Mouse (Mus musculus): ENCODE results near the gene Lsm14b. TPM values are rescaled to one million over a fixed set of nuclear protein-coding genes. Genes with fewer than 3 reads are reported as not detected.

Gene Lsm14b
- polyA plus RNA-seq, 1 experiment from 2014 or later = 45.7 TPM

DNA sequence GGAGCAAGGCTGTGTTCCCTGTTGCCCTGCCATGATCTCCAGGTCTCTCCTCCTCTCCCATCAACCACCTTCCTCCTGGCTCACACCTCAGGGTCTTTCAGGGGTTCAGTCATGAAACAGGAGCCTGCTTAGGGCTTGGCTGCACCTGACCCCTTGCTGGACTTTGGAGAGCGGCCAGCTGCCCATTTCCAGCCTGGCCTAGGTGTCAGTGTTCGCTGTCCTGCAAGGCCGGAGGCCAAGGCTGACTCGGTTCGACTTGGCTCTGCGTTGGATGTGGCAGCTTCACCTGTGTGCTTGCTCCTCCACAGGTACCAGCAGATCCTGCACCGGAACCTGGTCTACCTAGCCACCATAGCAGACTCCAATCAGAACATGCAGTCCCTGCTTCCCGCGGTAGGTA is 28.2 kb downstream of the Lsm14b start:
- Histone ChIP-seq H3K79me2 (ENCODE audit: inconsistent target) (peaks cover 14% of the 10 kb centered on the region; the same call in 1 of the 2 replicates), H3K27ac (no peak overlapping the region), H3K4me3 (ENCODE audit: inconsistent target) (no peak overlapping the region), H3K36me3 (ENCODE audit: inconsistent target) (peaks cover 19% of the 10 kb centered on the region; the same call in 1 of the 2 replicates)
- 98% methylated on average over 9 of the region's 9 CpGs for WGBS (ENCODE audit: missing documents)

DNA sequence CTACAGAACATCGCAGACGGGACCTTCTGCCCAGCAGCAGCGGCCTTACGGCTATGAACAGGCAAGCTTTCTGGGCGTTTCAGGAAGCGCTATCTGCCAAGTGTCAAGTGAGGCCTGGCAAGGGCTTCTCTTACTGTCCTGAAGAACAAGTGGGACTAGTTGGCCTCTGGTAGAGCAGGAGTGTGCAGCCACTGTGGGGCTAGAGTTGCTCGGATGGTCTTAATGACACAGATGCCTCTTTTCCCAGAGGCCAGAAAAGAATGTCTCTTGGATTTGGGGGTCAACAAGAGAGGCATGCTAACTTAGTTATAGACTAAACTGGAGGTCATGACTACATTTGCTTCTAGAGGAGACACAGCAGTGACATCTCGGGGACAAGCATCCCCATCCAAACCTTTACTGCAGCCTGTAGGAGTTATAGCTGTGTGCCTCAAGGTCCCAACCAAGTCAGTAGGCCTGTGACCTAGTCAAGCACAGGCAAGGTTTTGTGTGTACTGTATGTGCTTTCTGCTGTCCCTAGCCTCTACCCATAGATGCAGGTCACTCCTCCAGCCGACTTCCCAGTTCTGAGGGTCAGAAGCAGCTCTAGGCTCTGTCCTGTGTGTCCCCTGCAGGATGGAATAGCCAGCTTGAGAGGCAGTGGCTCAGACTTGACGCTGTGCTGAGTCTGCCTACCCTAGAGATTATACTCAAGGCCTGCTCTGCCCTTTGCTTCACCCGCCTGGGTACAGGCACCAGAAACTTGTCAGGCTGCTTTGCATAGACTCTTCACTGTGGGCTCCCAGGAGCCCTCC is 38.7 kb downstream of the Lsm14b start:
- Histone ChIP-seq H3K36me3 (ENCODE audit: inconsistent target) (peaks cover 47% of the 10 kb centered on the region), H3K4me3 (ENCODE audit: inconsistent target) (no peak overlapping the region), H3K79me2 (ENCODE audit: inconsistent target) (no peaks in the 10 kb centered on the region), H3K27ac (no peak overlapping the region)
- WGBS (ENCODE audit: missing documents) = 97% methylated on average over 11 of the region's 11 CpGs

DNA sequence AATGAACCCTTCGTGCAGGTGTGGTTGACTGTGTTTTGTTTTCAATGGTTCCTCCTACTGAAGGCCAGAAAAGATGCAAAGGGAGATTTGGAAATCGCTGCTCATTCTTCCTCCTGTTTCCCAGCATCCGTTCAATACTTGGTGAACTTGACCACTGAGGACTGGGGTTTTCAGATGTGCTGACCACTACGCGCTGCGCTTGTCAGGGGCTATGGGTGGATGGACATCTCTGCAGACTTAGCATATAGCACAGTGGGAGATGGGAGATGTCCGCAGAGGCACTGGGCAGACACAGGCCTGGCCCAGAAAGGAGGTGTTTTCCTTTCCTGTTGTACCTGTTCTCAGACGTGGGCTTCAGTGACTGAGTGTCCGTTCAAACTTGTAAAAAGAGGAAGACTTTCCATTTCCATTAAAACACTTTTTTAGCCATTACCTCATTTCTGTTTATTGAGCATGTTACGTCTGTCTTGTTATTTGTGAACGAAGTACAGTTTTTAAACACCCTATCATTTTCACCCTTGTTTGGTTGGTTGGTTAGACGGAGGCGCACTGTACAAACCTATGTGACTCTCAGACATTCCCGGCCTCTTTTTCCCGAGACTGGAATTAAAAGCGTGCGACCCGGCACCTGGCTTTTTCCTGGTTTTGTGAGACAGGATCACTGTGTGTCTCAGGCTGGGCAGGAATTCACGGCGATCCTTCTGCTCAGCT is 45.1 kb downstream of the Lsm14b start:
- H3K79me2 ChIP-seq (ENCODE audit: inconsistent target) = no peaks in the 10 kb centered on the region; the same call in 1 of the 2 replicates
- WGBS (ENCODE audit: missing documents) = 28% methylated on average over 20 of the region's 20 CpGs
- no peaks in the 10 kb centered on the region for H3K36me3 ChIP-seq (ENCODE audit: inconsistent target)
- peak overlapping the region; percentile 73 for H3K27ac ChIP-seq
- H3K4me3 ChIP-seq (ENCODE audit: inconsistent target) = peak overlapping the region; percentile 91

DNA sequence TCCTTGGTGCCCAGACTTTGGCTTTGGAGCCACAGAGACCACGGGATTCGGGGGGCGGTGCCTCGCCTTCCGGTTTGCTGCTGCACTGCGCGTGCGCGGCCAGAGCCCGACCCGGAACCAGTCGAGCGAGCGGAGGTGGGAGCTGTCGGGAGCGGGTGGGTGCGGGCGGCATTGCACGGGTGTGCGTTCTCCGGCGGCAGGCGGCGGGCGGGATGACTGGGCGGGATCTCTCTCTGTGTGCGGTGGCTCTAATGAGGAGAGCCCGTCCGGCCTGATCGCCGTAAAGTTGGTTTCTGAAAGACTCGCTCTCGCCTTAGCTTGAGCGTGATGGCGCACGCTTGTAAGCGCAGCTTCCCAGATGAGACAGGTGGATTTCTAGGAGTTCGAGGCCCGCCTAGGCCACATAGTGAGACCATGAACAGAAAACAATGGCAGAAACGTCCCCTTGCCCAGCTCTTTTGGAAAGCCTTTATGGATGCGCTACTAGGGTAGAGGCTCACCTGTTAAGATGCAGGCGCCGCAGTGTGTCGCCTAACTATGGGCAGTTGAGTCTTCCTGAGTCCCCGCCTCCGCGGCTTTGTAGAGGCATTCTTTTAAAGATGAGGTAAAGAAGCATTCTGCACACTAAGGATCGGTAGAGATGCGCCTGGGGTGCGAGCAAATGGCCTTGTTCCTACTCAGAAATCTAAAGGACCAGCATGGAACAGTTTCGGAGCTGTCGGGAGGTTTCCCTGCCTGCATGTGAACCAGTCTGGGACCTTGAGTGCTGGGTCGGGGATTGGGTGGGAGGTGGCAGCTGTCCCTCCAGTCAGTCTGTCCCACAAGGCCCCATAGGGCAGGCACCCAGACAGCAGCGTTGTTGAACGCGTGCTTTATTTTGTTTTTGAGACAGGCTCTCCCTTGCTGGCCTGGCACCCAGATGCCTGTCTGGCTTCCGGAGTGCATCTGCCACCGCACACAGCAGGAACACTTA is 46.0 kb downstream of the Lsm14b start, which contains the start of gene Mtg2:
Gene Mtg2, plus strand, starts transcription at position 108 of the 973 bp plus-strand sequence.
- Histone ChIP-seq H3K36me3 (ENCODE audit: inconsistent target) (no peaks in the 10 kb centered on the region), H3K27ac (peak within 1 kb of the TSS; percentile 73), H3K4me3 (ENCODE audit: inconsistent target) (peak within 1 kb of the TSS; percentile 91), H3K79me2 (ENCODE audit: inconsistent target) (no peaks in the 10 kb centered on the region; the same call in 1 of the 2 replicates)
- 9% methylated on average over 58 of the region's 58 CpGs for WGBS (ENCODE audit: missing documents)

DNA sequence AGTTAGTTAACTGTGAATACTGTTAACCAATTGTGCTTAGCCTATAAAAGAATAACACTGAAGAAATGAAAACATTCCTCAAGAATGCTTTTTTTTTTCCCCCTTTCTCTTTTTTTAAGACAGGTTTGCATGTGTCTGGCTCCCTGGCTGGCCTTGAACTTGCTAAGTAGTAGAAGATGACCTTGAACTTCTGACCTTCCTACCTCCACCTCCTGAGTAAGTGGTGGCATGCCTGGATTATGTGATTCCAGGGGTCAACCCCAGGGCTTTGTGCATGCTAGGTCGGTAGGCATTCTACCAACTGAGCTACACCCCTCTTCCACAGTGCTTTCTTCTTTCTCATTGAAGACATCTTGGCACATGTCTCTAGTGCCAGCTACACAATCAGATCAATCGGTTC is 46.9 kb downstream of the Lsm14b start:
- Histone ChIP-seq H3K4me3 (ENCODE audit: inconsistent target) (no peak overlapping the region), H3K36me3 (ENCODE audit: inconsistent target) (no peaks in the 10 kb centered on the region), H3K79me2 (ENCODE audit: inconsistent target) (no peaks in the 10 kb centered on the region; the same call in 1 of the 2 replicates), H3K27ac (no peak overlapping the region)
- 100% methylated on average over 2 of the region's 2 CpGs for WGBS (ENCODE audit: missing documents)

DNA sequence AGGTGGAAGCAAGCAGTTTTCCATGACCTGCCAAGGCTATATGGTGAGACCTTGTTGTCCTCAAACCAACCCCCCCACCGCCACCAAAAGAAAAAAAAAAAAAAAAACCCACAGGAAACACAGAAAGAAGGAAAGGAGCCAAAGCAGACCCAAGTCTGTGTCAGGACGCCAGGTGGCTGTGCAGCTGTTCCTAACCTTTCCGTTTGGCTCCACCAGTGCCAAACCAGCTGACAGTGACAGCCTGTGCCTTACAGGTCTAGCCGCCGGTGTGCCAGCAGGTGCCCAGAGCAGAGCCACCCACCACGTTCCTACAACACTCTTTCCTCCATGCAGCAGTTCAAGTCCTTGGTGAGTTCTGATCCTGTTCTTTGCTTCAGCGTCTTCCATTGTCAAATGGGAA is 48.1 kb downstream of the Lsm14b start:
- H3K36me3 ChIP-seq (ENCODE audit: inconsistent target) = 0 out of 2 replicates have a peak, but pooled peaks cover 4% of the 10 kb centered on the region
- no peak overlapping the region for H3K4me3 ChIP-seq (ENCODE audit: inconsistent target)
- 78% methylated on average over 7 of the region's 7 CpGs for WGBS (ENCODE audit: missing documents)
- H3K79me2 ChIP-seq (ENCODE audit: inconsistent target) = no peaks in the 10 kb centered on the region; the same call in 1 of the 2 replicates
- H3K27ac ChIP-seq = no peak overlapping the region

DNA sequence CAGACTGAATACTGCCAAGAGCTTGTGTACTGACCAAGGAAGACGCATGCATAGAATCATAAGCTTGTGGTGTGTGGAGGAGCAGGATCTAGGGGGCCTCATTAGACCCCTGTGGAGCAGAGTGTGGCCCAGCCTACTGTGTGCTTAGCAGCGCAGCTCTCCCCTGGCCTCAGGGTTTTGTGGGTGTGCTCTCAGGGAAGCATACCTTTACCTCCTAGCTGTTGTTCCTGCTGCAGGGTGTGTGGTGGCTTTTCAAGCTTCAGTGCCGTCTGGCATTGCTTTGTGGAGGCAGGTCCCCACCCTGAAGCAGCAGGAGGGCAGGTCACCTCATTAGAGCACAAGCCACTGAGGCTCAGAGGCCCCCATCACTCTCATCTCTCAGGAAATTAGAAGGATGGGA is 52.8 kb downstream of the Lsm14b start:
- WGBS (ENCODE audit: missing documents) = 93% methylated on average over 3 of the region's 3 CpGs
- Histone ChIP-seq H3K36me3 (ENCODE audit: inconsistent target) (peaks cover 12% of the 10 kb centered on the region; the same call in 1 of the 2 replicates), H3K27ac (no peak overlapping the region), H3K79me2 (ENCODE audit: inconsistent target) (no peaks in the 10 kb centered on the region), H3K4me3 (ENCODE audit: inconsistent target) (no peak overlapping the region)

DNA sequence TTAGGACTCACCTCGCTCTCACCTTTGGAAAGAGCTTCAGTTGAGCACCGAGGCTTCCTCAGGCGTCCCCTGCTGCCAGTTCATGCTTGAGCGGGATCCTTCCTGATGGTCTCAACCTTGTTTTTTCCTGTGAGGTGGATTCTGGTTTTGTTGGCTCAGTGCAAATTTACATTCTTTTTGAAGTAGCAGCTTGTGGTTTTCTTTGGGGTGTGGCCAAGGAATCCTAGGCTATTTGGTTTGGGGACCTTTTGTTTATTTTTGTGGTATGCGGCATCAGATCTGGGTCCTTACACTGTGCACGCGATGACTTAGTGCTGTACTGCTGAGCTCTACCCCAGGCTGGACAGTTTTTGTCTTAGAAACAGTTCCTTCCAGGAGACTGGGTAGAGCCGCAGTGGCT is 55.9 kb downstream of the Lsm14b start:
- Histone ChIP-seq H3K4me3 (ENCODE audit: inconsistent target) (no peak overlapping the region), H3K27ac (no peak overlapping the region), H3K79me2 (ENCODE audit: inconsistent target) (no peaks in the 10 kb centered on the region), H3K36me3 (ENCODE audit: inconsistent target) (peaks cover 20% of the 10 kb centered on the region; the same call in 1 of the 2 replicates)
- 94% methylated on average over 8 of the region's 8 CpGs for WGBS (ENCODE audit: missing documents)

DNA sequence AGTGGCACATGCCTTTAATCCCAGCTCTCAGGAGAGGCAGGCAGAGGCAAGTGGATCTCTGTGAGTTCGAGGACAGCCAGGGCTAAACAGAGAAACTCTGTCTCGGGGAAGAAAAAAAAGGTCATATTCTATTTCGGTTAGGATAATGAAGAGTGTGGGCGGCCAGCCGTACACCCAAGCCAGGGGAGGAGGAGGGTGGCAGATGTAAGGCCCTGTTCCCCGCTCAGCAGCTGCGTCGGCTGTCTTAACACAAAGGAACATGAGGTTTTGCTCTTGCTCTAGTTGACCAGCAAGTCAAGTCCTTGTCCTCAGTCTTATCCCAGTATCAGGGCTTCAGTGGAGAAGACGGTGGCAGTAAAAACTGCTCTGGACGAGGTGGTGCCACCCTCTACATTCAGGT is 58.3 kb downstream of the Lsm14b start:
- Histone ChIP-seq H3K4me3 (ENCODE audit: inconsistent target) (no peak overlapping the region), H3K36me3 (ENCODE audit: inconsistent target) (peaks cover 17% of the 10 kb centered on the region; the same call in 1 of the 2 replicates), H3K79me2 (ENCODE audit: inconsistent target) (no peaks in the 10 kb centered on the region), H3K27ac (no peak overlapping the region)
- 95% methylated on average over 10 of the region's 10 CpGs for WGBS (ENCODE audit: missing documents)

DNA sequence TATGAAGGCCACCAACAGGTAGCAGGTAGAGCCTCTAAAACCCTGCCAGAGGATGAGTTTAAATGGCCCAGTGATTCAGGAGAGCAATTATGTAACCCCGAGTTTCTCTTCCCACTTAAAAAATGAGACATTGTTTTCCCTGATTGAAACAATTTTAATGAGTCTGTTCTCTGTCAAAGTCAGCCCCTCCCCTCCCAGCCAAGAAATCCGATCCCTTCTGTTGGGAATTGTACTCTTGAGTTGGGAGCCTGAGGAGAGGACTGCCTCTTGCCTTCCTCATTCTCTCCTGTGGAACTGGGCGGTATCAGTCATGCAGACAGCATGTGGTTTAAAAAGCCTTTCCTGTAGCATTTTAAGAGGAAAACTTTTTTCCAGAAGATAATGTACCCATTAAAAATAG is 59.8 kb downstream of the Lsm14b start:
- no peaks in the 10 kb centered on the region for H3K79me2 ChIP-seq (ENCODE audit: inconsistent target)
- peaks cover 17% of the 10 kb centered on the region; the same call in 1 of the 2 replicates for H3K36me3 ChIP-seq (ENCODE audit: inconsistent target)
- no peak overlapping the region for H3K4me3 ChIP-seq (ENCODE audit: inconsistent target)
- no peak overlapping the region for H3K27ac ChIP-seq
- 82% methylated on average over 3 of the region's 3 CpGs for WGBS (ENCODE audit: missing documents)

Other genes starting within 250 kb of the Lsm14b start
- 10.4 to 14.0 TPM (median 11.8 TPM) in 3 replicates for gene Taf4, start 48.3 kb upstream of the Lsm14b start, polyA plus RNA-seq (2018)
- 143 to 206 TPM (median 153 TPM) in 3 replicates for gene Psma7, start 17.4 kb downstream of the Lsm14b start, polyA plus RNA-seq (2018)
- 2.0 to 3.1 TPM (median 2.5 TPM) in 3 replicates for gene Ss18l1, start 17.5 kb downstream of the Lsm14b start, polyA plus RNA-seq (2018)
- gene Mtg2, start 45.6 kb downstream of the Lsm14b start, polyA plus RNA-seq (2018) = 3.7 to 10.9 TPM (median 9.9 TPM) in 3 replicates
- gene Hrh3, start 79.5 kb downstream of the Lsm14b start, polyA plus RNA-seq (2018) = not detected in 3 replicates
- gene Osbpl2, start 94.3 kb downstream of the Lsm14b start, polyA plus RNA-seq (2018) = 18.2 to 41.4 TPM (median 20.2 TPM) in 3 replicates
- gene Adrm1, start 146.5 kb downstream of the Lsm14b start, polyA plus RNA-seq (2018) = 52.2 to 95.7 TPM (median 55.8 TPM) in 3 replicates
- not detected in 3 replicates for gene Lama5, start 200.9 kb downstream of the Lsm14b start, polyA plus RNA-seq (2018)
- gene Rps21, start 232.4 kb downstream of the Lsm14b start, polyA plus RNA-seq (2018) = 350 to 1,718 TPM (median 1,499 TPM) in 3 replicates
- 5.9 to 8.4 TPM (median 6.4 TPM) in 3 replicates for gene Cables2, start 248.5 kb downstream of the Lsm14b start, polyA plus RNA-seq (2018)